Mouse (Mus musculus): ENCODE measurements around the gene Nlrc5. TPM values are rescaled to one million over a fixed set of nuclear protein-coding genes. Genes with fewer than 3 reads are reported as not detected.
"Not testable (repeated sequence)": the region's sequence is repeated elsewhere in the genome, so short reads cannot be mapped to it uniquely, and the experiment has no call there.

Nlrc5 gene
- polyA plus RNA-seq, 1 experiment from 2014 or later: 0.15 TPM

DNA sequence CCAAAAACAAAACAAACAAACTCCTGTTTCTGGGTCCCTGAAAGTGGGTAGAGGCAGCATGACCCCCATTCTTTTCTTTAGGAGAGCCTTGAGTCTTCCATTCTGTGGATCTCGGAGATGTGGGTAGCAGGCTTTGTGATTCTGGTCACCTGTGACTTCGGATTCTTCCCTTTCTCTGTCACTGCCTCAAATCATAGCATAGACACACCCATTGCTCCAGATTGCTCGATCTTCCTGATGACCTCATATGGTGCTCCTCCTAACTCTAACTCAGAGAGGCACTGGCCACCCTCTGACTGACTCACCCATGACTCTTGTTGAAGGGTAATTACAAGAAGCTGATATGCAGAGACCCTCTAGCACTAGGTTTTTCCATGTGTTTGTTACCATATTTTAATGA lies 2.7 kb downstream of the Nlrc5 start:
- 82% methylated on average over 3 of the region's 3 CpGs for WGBS
- Histone ChIP-seq H3K27ac (ENCODE audit: low read length) (no peak overlapping the region), H3K36me3 (ENCODE audit: insufficient read depth, low read length) (no peaks in the 10 kb centered on the region), H3K9ac (replicated peaks; ENCODE audit: low read length) (no peak overlapping the region), H3K9me3 (ENCODE audit: low read length) (no peaks in the 10 kb centered on the region), H3K4me3 (ENCODE audit: low read length) (no peak overlapping the region), H3K4me2 (replicated peaks; ENCODE audit: low read depth, low read length) (no peak overlapping the region), H3K27me3 (ENCODE audit: insufficient read depth, low read length) (peaks cover 5% of the 10 kb centered on the region; the same call in 1 of the 2 replicates), H3K4me1 (ENCODE audit: insufficient read depth, low read length) (no peaks in the 10 kb centered on the region)
- ATAC-seq (ENCODE audit: low FRiP score, low TSS enrichment): no peak

DNA sequence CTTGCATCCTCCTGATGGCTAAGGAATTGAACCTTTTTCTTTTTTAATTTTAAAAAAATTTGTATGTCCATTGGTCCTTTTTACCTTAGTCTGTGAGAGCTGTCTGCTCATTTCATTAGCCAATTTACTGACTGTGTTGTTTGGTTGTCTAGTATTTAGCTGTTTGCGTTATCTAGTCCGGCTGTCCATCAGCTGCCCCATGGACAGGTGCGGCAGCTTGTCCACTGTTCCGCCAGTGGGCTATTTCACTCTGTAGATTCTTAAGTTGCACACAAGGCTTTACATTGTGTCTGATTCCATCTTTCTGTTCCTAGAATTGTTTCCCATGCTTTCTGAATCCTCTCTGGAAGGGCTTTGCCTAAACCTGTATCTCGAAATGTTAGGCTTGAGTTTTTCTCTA lies 4.5 kb downstream of the Nlrc5 start:
- H3K36me3 ChIP-seq (ENCODE audit: insufficient read depth, low read length): no peaks in the 10 kb centered on the region
- no peak overlapping the region for H3K27ac ChIP-seq (ENCODE audit: low read length)
- H3K4me2 ChIP-seq (replicated peaks; ENCODE audit: low read depth, low read length): no peak overlapping the region
- H3K9me3 ChIP-seq (ENCODE audit: low read length): no peaks in the 10 kb centered on the region
- H3K27me3 ChIP-seq (ENCODE audit: insufficient read depth, low read length): peaks cover 3% of the 10 kb centered on the region; the same call in 1 of the 2 replicates
- no peaks in the 10 kb centered on the region for H3K4me1 ChIP-seq (ENCODE audit: insufficient read depth, low read length)
- H3K4me3 ChIP-seq (ENCODE audit: low read length): no peak overlapping the region
- no peak overlapping the region for H3K9ac ChIP-seq (replicated peaks; ENCODE audit: low read length)
- ATAC-seq (ENCODE audit: low FRiP score, low TSS enrichment): no peak
- 92% methylated on average over 5 of the region's 5 CpGs for WGBS

DNA sequence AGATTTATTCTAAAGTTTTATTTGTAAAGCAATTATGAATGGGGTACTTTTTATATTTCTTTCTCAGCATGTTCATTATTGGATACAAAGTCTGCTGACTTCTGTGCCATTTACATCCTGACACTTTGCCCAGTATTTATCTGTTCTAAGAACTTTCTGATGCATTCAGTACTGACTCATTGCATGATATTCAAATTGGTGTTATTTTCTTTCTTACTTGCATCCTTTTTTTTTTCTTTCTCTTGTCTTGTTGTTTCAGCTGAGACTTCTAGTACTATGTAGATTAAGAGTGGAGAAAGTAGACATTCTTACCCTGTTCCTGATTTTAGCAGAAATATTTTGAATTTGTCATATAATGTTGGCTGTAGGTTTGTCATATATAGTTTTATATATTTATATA lies 5.5 kb downstream of the Nlrc5 start:
- Histone ChIP-seq H3K4me1 (ENCODE audit: insufficient read depth, low read length) (no peaks in the 10 kb centered on the region), H3K4me3 (ENCODE audit: low read length) (no peak overlapping the region), H3K9ac (replicated peaks; ENCODE audit: low read length) (no peak overlapping the region), H3K4me2 (replicated peaks; ENCODE audit: low read depth, low read length) (no peak overlapping the region), H3K36me3 (ENCODE audit: insufficient read depth, low read length) (no peaks in the 10 kb centered on the region), H3K27me3 (ENCODE audit: insufficient read depth, low read length) (no peaks in the 10 kb centered on the region), H3K9me3 (ENCODE audit: low read length) (no peaks in the 10 kb centered on the region), H3K27ac (ENCODE audit: low read length) (no peak overlapping the region)
- ATAC-seq (ENCODE audit: low FRiP score, low TSS enrichment): no peak

DNA sequence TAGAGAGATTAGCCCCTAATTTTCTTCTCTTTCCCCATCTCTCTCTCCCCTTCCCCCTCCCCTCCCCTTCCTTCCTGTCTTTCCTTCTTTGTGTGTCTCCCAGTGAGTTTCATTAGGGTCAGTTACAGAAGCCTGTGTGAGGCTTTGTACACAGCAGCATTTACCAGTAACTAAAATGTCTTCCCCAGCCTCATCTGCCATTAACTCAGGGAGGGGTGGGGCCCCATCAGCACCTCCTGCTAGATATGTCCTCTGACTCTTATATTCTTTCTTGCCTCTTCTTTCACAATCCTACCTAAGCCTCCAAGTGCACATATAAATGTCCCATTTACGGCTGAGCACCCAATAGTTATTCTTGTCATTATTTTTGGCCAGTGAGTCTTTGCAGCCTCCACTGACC lies 6.2 kb downstream of the Nlrc5 start:
- no peaks in the 10 kb centered on the region for H3K9me3 ChIP-seq (ENCODE audit: low read length)
- no peaks in the 10 kb centered on the region for H3K4me1 ChIP-seq (ENCODE audit: insufficient read depth, low read length)
- H3K9ac ChIP-seq (replicated peaks; ENCODE audit: low read length): no peak overlapping the region
- no peaks in the 10 kb centered on the region for H3K36me3 ChIP-seq (ENCODE audit: insufficient read depth, low read length)
- H3K27me3 ChIP-seq (ENCODE audit: insufficient read depth, low read length): no peaks in the 10 kb centered on the region
- H3K4me2 ChIP-seq (replicated peaks; ENCODE audit: low read depth, low read length): no peak overlapping the region
- WGBS: 88% methylated on average over 1 of the region's 1 CpGs
- no peak for ATAC-seq (ENCODE audit: low FRiP score, low TSS enrichment)
- no peak overlapping the region for H3K4me3 ChIP-seq (ENCODE audit: low read length)
- H3K27ac ChIP-seq (ENCODE audit: low read length): no peak overlapping the region

DNA sequence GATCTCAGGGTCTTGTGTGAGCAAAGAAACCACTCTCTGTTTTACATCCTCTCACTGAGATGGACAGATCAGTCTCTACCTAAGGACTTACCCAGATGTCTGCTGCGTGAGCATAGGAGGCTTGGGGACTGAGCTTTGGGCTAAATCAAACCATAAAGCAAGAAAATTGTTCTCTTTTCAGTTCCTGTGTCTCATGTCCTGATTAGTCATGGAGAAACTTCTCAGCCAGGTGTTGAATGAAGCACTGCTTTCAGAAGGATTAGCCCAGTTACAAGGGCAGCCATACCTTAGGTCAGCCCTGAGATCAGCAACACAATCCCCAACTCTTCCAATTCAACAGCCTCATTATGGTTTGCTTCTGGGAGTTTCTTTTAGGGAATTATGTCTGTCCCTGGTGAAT lies 7.5 kb downstream of the Nlrc5 start:
- H3K4me1 ChIP-seq (ENCODE audit: insufficient read depth, low read length): no peaks in the 10 kb centered on the region
- no peak for ATAC-seq (ENCODE audit: low FRiP score, low TSS enrichment)
- no peak overlapping the region for H3K9ac ChIP-seq (replicated peaks; ENCODE audit: low read length)
- H3K27ac ChIP-seq (ENCODE audit: low read length): no peak overlapping the region
- H3K36me3 ChIP-seq (ENCODE audit: insufficient read depth, low read length): no peaks in the 10 kb centered on the region
- H3K4me2 ChIP-seq (replicated peaks; ENCODE audit: low read depth, low read length): no peak overlapping the region
- H3K27me3 ChIP-seq (ENCODE audit: insufficient read depth, low read length): no peaks in the 10 kb centered on the region
- H3K4me3 ChIP-seq (ENCODE audit: low read length): no peak overlapping the region
- H3K9me3 ChIP-seq (ENCODE audit: low read length): no peaks in the 10 kb centered on the region
- WGBS: 91% methylated on average over 1 of the region's 1 CpGs

DNA sequence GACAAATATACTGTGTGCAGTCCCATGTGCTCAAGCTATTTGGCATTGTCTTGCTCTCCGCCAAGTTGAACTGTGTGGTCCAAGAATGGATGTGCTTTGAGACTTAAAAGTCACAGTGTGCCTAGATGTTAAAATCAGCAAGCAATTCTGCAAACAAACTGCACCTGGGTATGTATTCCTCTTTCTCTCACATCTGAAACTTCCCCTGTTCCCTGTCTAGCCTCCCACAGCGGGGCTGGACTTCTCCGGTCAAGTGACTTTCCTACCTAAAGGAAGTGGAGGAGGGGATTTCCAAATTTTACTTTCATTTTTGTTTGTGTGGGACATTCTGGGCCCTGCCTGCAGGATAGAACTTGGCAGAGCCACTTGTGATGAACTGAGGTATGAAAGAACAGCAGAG lies 9.0 kb downstream of the Nlrc5 start:
- no peaks in the 10 kb centered on the region for H3K9me3 ChIP-seq (ENCODE audit: low read length)
- no peak overlapping the region for H3K9ac ChIP-seq (replicated peaks; ENCODE audit: low read length)
- no peaks in the 10 kb centered on the region for H3K4me1 ChIP-seq (ENCODE audit: insufficient read depth, low read length)
- no peak overlapping the region for H3K27ac ChIP-seq (ENCODE audit: low read length)
- H3K36me3 ChIP-seq (ENCODE audit: insufficient read depth, low read length): no peaks in the 10 kb centered on the region
- 86% methylated on average over 3 of the region's 3 CpGs for WGBS
- no peak overlapping the region for H3K4me2 ChIP-seq (replicated peaks; ENCODE audit: low read depth, low read length)
- ATAC-seq (ENCODE audit: low FRiP score, low TSS enrichment): no peak
- no peaks in the 10 kb centered on the region for H3K27me3 ChIP-seq (ENCODE audit: insufficient read depth, low read length)
- no peak overlapping the region for H3K4me3 ChIP-seq (ENCODE audit: low read length)

DNA sequence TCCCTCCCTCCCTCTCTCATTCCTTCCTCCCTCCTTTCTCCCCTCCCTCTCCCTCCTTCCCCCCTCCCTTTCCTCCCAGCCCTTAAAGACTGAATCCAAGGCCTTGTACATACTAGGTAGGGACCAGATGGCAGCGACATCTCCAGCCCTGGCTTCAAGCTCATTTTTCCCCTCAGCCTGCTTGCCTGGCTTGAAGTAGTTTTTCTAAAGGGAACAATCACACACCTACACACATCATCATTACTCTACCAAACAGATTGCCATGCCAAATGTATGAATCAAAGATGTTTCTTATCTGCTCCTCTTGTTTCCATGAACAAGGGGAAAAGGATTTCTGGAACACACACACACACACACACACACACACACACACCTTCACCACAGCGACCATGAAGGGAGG lies 10.3 kb downstream of the Nlrc5 start:
- H3K9me3 ChIP-seq (ENCODE audit: low read length): no peaks in the 10 kb centered on the region
- H3K27ac ChIP-seq (ENCODE audit: low read length): no peak overlapping the region
- ATAC-seq (ENCODE audit: low FRiP score, low TSS enrichment): no peak
- WGBS: 76% methylated on average over 2 of the region's 2 CpGs
- H3K9ac ChIP-seq (replicated peaks; ENCODE audit: low read length): no peak overlapping the region
- no peak overlapping the region for H3K4me2 ChIP-seq (replicated peaks; ENCODE audit: low read depth, low read length)
- H3K36me3 ChIP-seq (ENCODE audit: insufficient read depth, low read length): no peaks in the 10 kb centered on the region
- no peaks in the 10 kb centered on the region for H3K27me3 ChIP-seq (ENCODE audit: insufficient read depth, low read length)
- no peak overlapping the region for H3K4me3 ChIP-seq (ENCODE audit: low read length)
- no peaks in the 10 kb centered on the region for H3K4me1 ChIP-seq (ENCODE audit: insufficient read depth, low read length)

DNA sequence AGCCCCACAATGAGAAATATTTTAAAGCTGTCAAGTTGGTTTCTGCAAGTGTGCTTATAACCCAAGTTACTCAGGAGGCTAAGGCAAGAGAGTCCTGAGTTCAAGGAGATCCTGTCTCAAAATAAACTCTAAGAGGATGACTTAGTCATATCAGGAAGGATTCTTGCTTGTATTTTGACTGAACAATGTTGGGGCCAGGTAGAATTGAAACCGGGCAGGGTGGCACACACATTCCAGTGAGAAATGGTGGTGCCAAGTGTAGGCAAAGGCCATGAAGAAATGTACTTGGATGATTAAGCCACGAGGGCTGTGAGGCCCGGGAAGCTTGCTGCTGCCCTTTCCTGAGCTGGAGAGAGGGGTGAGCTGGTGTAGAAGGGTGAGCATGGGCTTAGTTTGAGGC lies 13.0 kb downstream of the Nlrc5 start:
- Histone ChIP-seq H3K27me3 (ENCODE audit: insufficient read depth, low read length) (no peaks in the 10 kb centered on the region), H3K9ac (replicated peaks; ENCODE audit: low read length) (no peak overlapping the region), H3K9me3 (ENCODE audit: low read length) (no peaks in the 10 kb centered on the region), H3K4me3 (ENCODE audit: low read length) (no peak overlapping the region), H3K36me3 (ENCODE audit: insufficient read depth, low read length) (no peaks in the 10 kb centered on the region), H3K4me1 (ENCODE audit: insufficient read depth, low read length) (no peaks in the 10 kb centered on the region), H3K4me2 (replicated peaks; ENCODE audit: low read depth, low read length) (no peak overlapping the region), H3K27ac (ENCODE audit: low read length) (no peak overlapping the region)
- ATAC-seq (ENCODE audit: low FRiP score, low TSS enrichment): no peak
- WGBS: 78% methylated on average over 3 of the region's 3 CpGs

DNA sequence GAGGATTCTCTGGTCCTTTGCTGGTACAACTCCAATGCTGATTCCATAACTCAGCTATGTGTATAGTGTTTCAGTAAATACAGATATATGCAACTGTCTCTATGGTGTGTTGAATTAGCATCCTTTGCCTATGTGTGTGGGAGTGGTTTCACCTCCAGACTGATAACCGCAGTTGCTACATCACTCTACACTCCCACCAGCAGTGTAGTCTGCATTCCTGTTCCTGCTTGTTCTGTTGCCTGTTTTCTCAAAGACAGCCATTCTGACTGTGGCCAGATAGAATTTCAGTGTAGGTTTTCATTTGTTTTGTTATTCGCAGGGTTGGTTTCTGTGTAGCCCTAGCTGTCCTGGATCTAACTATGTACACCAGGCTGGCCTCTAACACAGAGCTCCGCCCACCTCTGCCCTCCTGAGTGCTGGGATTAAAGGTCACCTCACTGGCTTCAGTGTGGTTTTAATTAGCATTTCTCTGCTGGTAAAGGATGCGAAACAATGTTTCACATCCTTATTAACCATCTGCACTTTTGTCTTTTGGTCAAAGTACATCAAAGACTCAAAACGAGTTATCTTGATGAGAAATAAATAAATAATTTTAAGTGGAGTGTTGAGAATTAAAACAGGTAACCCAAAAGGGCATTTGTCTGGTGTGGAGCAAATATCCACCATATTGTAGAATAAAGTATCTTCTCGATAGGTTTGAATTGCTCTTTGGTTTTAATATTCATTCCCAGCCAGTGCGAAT lies 13.6 kb downstream of the Nlrc5 start:
- Histone ChIP-seq H3K9me3 (ENCODE audit: low read length) (no peaks in the 10 kb centered on the region), H3K4me3 (ENCODE audit: low read length) (no peak overlapping the region), H3K36me3 (ENCODE audit: insufficient read depth, low read length) (no peaks in the 10 kb centered on the region), H3K27ac (ENCODE audit: low read length) (no peak overlapping the region), H3K9ac (replicated peaks; ENCODE audit: low read length) (no peak overlapping the region), H3K4me2 (replicated peaks; ENCODE audit: low read depth, low read length) (no peak overlapping the region), H3K27me3 (ENCODE audit: insufficient read depth, low read length) (no peaks in the 10 kb centered on the region), H3K4me1 (ENCODE audit: insufficient read depth, low read length) (no peaks in the 10 kb centered on the region)
- ATAC-seq (ENCODE audit: low FRiP score, low TSS enrichment): no peak
- WGBS: 72% methylated on average over 7 of the region's 7 CpGs

DNA sequence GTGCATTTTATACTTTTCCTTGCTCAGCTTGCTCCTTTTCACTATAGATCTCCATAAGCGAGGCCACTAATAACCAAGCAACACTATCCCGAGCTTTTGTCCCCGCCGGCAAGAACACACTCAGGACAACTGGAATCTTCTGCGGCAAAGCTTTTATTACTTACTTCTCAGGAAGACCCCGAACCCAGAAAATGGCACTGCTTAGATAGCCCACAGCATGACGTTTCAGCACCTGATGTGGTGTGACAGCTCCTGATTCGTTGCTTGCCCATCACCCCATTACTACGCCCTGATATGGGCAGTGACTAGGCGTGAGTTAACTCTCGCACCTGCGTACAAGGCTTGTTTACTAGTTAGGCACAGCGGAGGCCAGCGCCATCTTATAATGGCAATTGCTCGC lies 18.8 kb downstream of the Nlrc5 start:
- H3K27me3 ChIP-seq (ENCODE audit: insufficient read depth, low read length); H3K36me3 ChIP-seq (ENCODE audit: insufficient read depth, low read length); H3K9ac ChIP-seq (replicated peaks; ENCODE audit: low read length); H3K4me3 ChIP-seq (ENCODE audit: low read length); H3K4me2 ChIP-seq (replicated peaks; ENCODE audit: low read depth, low read length); H3K4me1 ChIP-seq (ENCODE audit: insufficient read depth, low read length); ATAC-seq (ENCODE audit: low FRiP score, low TSS enrichment); H3K27ac ChIP-seq (ENCODE audit: low read length); H3K9me3 ChIP-seq (ENCODE audit: low read length): not testable (repeated sequence)
- 88% methylated on average over 15 of the region's 15 CpGs for WGBS
